Mouse (Mus musculus): ENCODE results near the gene Gtpbp8.

Gtpbp8 gene

DNA sequence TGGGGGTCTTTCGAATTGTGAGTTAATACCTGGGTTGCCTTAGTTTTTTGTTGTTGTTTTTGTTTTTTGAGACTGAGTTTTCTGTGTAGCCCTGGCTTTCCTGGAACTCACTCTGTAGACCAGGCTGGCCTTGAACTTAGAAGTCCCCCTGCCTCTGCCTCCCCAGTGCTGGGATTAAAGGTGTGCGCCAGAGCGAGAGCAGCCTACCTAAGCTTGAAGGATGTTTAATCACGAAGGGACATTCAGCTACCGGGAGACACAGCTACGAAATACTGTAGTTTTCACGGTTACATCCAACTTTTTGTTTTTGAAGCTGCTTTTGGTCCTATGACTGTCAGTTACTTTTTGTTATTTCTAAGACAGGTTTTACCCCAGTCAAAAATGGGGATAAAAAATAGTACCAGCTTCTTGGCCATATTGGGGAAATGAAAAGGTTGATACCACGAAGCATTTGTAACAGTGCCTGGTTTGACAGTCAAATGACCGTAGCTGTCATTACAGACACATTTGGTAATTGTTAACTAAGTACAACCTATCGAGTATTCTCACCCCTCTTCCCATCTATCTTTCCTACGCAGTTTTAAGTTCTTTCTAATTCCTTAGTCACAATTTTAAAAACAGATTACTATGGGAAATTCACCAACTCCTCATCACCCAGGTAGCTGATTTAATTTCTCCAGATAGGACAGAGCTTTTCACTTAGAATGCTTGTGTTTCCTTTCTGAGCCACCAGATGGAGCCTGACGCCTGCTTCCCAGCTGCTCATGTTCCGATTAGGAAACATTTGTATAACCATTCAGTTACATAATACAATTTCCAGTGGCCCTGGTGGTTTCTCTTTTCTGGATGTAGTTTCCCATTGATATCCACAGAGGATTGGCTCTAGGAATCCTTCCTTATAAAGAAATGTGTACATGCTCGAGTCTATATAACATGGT lies 20.6 kb downstream of the Gtpbp8 start:
- peak; percentile 95 for DNase-seq

DNA sequence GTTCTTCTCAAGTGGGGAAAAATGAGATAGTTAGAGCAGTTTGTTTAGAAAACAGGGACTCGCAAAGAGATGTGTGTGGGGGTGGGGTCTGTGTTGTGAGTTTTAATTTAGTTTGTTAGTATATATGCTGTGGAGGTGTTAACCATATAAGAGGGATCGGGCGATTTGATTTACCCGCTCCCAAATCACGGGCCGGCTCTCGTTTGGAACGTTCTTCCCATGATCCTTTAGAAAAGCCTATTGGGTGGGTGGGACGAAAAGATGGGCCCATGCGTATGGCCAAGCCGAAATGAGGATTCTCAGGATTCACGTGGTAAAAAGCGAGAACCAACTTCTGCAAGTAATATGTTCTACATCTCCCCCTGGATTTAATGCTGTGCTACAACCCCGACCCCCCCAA lies 21.3 kb downstream of the Gtpbp8 start:
- DNase-seq = no peak

- DNase-seq = peak; percentile 100
Measured at GRCm38 (mm10) chr16:44724083-44724787, 21.9 kb downstream of the Gtpbp8 start, which contains the start of gene Nepro. Nepro (plus strand) TSS chr16:44724301.

GRCm38 (mm10) chr16:44722666-44723065 lies 23.5 kb downstream of the Gtpbp8 start:
- DNase-seq = no peak

- DNase-seq = no peak
Measured at GRCm38 (mm10) chr16:44720518-44720917, 25.6 kb downstream of the Gtpbp8 start.

- peak; percentile 69 for DNase-seq
Measured at GRCm38 (mm10) chr16:44719349-44719748, 26.8 kb downstream of the Gtpbp8 start.

GRCm38 (mm10) chr16:44717838-44718237 lies 28.3 kb downstream of the Gtpbp8 start:
- DNase-seq = no peak

- peak; percentile 63 for DNase-seq
Measured at GRCm38 (mm10) chr16:44717141-44717634, 29.0 kb downstream of the Gtpbp8 start.

GRCm38 (mm10) chr16:44716305-44717140 lies 29.6 kb downstream of the Gtpbp8 start:
- DNase-seq = peak; percentile 81

GRCm38 (mm10) chr16:44703458-44703857 lies 42.7 kb downstream of the Gtpbp8 start:
- DNase-seq = no peak

DNA sequence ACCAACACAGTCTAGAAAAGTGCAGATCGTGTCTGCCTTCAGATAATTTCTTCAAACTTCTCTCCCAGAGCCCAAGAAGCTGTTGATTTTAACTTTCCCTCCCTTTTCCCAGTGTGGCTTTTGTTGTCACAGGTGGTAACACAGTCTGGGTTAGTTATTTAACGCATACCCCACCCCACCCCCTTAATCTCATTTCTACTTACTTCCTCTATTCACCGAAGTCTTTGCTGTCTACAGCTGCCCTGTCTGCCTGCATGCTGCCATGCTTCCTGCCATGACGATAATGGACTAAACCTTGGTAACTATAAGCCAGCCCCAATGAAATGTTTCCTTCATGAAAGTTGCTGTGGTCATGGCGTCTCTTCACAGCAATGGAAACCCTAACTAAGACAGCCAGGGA lies 43.9 kb downstream of the Gtpbp8 start:
- no peak for DNase-seq

DNA sequence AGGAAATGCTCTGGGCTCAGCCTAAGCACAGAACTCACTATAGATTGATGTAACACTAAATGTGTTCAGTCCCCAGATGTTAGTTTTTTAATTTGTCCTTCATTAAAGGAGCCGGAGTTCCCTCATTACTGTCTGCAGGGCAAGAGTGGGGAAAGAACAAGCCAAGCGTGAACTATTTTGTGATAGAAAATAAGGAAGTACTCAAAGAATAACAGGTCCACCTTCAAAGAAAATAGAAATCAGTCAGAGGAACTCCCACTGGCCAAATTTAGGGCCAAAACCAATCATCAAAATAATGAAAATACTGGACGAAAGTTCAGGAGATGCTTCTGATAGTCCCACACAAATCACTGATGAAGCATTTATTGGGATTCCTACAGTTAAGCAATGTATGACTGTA lies 45.0 kb downstream of the Gtpbp8 start:
- no peak for DNase-seq

GRCm38 (mm10) chr16:44697473-44698205 lies 48.5 kb downstream of the Gtpbp8 start:
- DNase-seq = no peak

GRCm38 (mm10) chr16:44695859-44696620 lies 50.1 kb downstream of the Gtpbp8 start:
- peak; percentile 98 for DNase-seq

DNA sequence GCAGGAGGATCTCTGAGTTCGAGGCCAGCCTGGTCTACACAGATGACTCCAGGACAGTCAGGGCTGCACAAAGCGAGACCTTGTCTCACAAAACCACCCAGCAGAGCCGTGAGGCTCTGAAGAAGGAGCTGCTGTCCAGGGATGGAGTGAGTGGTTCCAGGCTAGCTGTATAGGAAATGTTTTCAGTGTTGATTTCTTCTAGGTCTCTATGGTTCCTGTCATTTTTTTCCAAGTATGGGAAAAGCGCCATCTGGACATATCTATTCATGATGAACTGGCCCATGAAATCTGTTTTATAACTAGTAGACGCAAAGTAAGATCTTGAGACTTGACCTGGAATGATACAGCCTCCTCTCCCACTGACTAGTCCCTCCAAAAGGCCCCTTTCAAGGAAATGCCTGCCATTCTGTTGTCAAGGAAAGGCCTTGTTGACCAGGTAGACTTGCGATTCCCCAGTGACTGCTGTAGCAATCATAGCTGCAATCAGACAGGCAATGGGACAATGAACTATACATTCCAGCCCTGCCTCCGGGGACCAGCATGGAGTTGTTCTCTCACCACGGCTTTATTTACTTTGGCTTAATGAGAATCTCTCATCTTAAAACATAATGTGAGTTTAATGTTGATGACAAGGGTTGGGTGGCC lies 50.8 kb downstream of the Gtpbp8 start:
- no peak for DNase-seq

DNA sequence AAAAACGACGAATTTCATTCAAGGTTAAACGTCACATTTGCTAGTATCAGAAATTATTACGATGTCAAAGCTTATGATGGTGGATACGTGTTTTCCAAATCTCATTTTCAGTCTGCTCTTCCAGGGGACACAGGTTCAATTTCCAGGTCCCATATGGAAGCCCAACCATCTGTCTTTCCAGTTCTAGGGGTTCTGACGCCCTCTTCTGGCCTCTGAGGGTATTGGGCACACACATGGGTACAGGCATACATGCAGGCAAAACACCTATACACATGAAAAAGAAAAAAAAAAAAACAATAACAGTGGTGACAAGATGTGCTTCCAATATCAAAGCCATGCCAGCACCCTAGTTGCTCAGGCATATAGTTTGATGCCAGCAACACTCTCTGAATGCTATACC lies 52.5 kb downstream of the Gtpbp8 start:
- DNase-seq = no peak

DNA sequence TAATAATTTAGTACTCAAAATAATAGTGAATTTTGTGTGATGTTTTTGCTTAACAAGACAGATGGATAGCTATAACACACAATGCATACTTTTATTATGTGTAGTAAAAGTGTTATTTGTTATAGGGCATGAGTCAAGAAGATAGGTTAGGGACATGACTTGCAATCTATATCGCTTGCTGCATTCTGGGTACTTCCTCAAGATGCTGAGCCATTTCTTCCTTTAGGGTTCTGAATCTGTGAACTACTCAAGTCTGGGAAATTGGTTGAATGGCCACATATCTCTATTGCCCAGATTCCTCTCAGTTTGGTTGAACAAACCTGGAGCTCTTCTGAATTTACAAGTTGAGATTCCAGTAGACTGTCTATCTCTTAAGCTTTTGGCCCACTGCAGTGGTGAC lies 53.6 kb downstream of the Gtpbp8 start:
- no peak for DNase-seq

DNA sequence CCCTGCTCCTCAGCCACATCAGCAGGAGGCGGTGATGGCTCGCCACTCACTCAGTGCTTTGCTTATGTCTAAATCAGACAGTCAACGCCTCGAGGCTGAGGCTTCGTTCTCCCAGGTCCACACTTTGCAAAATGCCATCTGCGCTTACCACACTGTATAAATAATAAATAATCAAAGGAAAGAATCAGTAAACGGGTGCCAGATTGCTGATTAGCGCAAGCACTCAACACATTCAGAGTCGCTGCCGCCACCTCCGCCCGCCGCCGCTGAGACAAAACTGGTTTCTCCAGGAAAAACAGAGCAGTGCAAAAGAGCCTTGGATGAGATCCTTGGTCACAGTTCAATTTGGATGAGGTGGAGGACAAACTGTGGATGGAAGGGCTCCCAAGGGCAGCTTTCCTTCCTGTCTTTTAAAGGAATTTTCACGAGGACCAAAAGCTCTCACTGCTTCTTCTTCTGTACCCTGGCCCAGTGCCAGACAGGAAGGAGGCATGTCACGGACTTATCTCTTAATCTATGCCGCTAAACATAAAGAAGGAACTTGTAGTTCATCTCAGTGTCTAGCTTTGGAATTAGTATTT lies 54.5 kb downstream of the Gtpbp8 start:
- DNase-seq = peak; percentile 94

DNA sequence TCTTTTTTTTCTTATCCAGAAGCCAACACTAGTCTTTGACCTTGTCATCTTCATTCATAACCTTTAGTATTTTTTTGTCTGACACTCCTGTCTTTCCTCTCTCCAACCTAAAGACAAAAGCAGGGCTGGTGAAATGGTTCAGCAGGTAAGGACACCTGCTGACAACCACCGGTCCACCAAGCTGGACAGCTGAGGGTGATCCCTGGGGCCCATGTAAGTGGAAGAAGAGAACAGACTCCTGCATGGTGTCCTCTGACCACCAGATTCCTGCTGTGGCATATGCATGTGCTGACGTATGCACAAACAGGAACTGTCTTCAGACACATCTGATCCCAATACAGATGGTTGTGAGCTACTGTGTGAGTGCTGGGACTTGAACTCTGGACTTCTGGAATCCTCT lies 55.1 kb downstream of the Gtpbp8 start:
- peak; percentile 85 for DNase-seq

- DNase-seq = no peak
Measured at GRCm38 (mm10) chr16:44690501-44690900, 55.7 kb downstream of the Gtpbp8 start.

Data from heart, adult 11 months (tissue).